Mouse (Mus musculus): ENCODE measurements around the gene Nob1. TPM values are rescaled to one million over a fixed set of nuclear protein-coding genes. Genes with fewer than 3 reads are reported as not detected.

Nob1 gene
- total RNA-seq, 2 experiments from 2014 or later: 22.6 to 23.1 TPM

DNA sequence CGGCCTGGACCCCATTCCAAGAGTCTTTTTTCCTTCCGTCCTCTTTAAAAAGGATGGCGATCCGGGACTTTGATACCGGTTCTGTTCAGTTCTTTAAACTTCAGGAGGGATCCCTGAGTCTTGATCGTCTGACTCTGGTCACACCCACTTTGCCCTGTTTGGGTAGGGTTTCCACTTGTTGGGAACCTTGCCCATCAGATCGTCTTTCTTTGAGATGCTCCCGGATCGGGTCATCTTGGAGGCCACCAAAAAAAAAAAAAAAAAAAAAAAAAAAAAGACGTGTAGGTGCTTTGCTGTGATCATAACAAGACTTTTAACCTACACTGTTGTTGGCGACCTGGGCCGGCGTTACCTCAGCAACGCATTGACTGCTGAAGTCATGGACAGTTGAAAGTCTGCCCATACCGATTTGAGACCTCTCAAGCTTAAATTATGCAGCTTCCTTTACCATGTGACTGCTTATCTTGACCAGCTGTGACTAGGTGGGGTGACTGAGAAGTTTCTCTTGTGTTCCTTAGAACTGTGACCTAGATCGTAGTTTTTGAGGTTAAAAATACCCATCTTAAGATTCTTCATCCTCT is 12.1 kb upstream of the Nob1 start:
- peak in 1 of 2 experiments; percentile 28 for DNase-seq

DNA sequence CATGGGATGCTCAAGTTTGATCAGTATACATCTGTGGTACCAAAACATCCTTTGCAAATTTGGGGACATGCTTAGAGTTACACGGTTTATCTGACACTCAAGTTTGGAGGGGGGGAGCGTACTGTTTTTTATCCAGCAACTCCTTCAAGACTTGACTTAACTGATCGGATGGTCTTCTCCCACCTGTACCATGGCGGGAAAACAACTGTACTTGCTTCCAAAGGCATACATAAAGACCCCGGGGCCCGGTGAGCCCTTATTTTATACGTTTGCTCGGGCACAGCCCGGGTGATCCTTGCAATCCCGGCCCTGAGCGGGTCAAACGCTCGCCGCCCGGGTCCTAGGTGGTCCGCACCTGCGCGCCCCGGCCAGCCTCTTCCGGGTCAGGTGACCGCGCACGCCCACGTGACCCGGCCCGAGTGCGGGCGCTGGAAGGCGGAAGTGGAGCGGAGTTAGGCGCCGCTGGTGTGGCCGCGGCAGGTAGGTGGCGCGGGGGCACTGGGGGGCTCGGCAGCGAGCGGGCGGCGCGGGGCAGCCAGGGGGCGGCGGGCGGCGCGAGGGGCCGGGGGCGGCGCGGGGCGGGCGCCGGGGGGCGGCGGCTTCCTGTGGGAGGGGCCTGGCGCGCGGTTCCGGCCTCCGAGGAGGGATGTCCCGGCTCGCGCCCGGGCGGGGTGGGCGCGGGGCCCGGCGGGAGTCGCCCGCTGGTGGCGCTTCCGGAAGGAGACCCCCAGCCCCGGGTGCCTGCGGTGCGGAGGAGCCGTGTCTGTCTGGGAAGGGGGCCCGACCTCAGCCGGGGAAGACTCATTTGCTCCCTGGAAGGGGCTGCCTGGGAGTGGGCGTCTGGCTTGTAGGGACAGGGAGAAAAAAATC is 11.3 kb upstream of the Nob1 start, which contains the start of gene Wwp2:
Gene Wwp2 (plus strand): TSS at position 404 of the 870 bp plus-strand sequence.
- peak; percentile 85 to 87 for DNase-seq

DNA sequence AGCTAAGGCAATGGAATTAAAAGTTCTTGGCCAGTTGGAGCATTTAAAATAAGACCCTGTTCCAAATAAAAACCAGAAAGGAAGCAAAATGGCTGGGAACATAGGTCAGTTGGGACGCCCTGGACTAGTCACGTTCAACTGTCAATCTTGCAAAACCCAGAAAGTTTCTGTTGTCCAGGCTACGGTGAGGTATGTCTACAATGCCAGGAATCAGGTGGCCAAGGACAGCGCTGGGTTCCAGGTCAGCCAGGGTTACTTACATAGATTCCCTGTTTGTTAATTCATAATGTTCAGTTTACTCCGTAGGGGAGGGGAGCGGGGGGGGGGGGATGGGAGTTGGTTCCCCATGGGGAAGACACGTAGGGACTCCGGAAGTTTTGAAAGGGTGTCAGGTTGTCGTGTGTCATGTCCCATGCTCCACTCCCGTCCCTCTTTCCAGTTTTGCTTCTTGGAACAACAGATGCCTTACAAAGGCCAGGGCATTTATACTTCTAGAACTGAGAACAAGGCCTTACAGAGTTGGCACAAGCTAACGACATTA is 10.6 kb upstream of the Nob1 start:
- DNase-seq: no peak

DNA sequence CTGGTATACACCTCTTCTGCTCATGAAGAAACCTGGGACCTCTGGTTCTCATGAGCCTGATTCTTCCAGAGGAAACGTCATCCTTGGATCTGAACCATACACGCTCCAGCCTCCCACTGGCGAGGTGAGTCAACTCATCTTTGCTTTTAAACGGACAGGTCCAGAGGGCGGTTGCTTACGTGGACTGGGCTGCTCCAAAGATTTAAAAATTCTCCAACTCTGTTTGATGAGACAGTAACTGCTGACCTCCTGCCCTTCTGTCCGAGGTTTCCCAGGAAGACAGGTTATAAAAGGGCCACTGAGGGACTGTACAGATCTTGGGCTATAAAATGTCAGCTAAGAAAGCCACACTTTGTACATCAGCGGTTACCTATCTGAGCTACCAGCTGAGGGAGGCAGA is 6.0 kb upstream of the Nob1 start:
- no peak for DNase-seq

DNA sequence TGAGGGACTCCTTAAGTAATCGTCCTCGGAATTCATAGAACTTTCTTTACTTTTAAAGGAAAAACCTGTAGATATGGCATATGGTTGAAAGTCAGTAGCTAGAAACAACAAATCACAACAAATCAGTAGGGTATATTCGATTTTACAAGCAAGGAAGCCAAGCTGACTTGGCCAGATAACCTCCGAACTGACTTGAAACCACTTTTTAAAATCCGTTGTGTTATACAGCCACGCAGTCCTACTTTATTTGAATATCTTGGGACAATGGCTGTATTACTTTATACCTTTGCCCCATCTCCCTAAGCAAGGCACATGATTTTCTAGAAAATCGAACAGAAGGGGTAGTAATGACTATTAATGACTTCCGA is 363 bp upstream of the Nob1 start:
- no peak for DNase-seq

DNA sequence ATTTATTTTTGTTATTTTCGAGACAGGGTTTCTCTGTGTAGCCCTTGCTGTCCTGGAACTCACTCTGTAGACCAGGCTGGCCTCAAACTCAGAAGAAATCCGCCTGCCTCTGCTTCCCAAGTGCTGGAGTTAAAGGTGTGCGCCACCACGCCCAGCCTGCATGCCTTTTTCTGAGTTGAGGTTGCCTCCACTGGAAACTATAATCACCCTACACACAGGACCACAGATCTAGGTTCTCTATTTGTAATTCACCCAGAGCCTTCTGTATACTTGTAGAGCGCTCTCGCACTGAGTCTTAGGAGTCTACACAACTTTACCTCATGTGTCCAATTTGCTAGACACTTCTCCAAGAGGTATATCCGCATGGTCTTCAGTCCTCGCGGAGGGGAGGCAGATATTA is 675 bp downstream of the Nob1 start:
- DNase-seq: no peak

DNA sequence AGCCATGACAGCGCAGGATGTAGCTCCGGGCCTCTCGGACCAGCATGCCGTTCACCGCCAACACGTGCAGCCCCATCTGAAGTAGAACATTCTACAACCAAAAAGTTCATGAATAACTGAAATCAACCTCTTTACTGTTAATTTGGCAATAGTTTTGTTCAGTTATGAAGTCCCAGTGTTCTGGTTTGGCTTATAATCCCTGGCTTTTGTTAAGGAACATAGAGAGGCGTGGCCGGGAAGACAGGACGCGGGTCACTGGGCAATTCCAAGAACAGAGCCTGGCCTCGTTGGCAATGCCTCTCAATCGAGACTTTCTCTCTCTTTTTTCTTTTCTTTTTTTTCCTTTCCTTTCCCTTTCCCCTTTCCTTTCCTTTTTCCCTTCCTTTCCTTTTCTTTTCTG is 7.8 kb downstream of the Nob1 start:
- DNase-seq: no peak

DNA sequence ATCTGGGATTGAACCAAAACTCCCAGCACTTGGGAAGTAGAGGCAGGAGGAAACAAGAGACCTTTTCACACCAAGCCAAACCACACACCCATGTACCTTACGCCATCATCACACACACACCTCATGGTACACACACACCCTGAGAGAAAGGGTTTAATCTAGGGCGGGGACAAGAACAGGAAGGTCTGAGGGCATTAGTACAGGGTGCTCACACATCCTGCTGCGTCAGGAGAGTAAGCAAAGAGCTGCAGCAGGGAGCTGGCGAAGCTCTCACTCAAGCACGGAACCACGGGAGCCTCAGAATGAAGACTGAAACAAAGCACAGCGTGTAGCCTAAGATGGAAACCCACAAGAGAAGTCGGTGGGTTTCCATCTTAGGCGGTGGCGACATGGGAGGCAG is 11.0 kb downstream of the Nob1 start:
- DNase-seq: no peak

DNA sequence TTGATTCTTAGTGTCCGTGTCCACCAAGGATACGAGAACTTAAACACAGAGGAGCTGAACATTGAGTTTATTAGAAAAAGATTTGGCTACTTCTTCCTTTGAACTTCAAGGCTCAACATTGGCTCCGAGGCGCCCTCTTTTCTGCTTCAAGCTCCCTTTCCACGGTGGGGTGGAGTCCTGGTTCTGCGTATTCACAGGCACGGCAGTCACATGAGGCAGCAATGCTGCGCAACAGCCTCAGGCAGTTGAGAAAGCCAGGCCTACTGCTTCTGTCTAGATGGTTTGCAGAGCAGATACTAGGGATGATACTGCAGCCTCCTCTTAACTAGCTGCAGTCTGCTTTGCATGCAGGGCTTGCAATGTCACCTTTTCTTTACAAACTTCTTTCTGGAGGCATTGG is 12.3 kb downstream of the Nob1 start:
- no peak for DNase-seq

DNA sequence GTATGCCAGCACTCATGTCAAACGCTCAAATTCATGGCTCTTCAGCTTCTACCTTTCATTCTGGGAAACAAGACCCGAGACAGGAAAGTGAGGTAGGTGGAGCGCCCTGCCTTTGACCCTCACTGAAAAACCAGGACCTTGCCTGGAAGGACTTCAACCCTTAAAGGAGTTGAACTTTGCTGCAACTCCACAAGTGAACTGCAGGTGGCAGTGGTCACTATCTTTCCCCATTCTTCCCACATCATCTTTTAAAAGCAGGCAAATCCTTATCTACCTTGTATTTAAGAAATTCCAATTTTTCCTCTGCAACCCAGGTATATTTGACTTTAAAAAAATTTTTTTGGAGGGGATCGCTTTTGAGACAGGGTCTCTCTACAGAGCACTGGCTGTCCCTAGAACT is 13.5 kb downstream of the Nob1 start:
- DNase-seq: no peak

DNA sequence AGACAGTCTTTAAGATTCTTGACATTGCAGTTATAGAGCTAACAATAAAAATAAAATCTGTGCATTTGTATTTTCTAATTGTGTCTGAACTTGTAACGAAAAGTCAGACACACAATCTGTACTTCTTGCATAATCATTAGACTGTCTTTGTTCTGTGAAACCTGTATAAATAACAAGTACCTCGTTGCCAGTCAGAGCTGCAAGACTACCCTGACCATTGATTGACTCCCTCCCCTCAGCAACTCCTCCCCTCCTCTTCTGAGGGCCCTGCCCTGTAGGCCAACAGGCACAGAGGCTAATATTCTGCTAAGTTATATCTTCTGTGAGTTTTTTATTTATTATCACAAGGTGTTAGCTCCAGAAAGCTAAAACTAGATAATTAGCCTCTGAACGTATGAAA is 18.9 kb downstream of the Nob1 start:
- DNase-seq: no peak

DNA sequence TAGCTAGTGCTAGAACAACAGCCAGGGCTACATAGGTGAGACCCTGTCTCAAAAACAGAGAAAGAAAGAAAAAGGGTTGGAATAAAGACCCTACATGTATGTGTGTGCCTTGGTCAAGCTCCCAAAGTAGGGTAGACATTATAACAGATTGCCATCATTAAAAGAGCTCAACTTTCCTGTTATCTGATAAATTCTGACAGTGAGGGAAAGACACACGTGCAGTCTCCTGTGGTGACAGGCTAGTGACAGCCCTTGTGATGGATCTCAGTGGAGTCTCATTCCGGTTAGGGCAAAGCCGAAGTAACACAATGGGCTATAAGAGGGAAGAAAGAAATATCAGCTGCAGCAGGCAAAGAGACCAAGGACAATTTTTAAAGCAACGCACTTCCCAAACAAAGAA is 20.8 kb downstream of the Nob1 start:
- no peak for DNase-seq

DNA sequence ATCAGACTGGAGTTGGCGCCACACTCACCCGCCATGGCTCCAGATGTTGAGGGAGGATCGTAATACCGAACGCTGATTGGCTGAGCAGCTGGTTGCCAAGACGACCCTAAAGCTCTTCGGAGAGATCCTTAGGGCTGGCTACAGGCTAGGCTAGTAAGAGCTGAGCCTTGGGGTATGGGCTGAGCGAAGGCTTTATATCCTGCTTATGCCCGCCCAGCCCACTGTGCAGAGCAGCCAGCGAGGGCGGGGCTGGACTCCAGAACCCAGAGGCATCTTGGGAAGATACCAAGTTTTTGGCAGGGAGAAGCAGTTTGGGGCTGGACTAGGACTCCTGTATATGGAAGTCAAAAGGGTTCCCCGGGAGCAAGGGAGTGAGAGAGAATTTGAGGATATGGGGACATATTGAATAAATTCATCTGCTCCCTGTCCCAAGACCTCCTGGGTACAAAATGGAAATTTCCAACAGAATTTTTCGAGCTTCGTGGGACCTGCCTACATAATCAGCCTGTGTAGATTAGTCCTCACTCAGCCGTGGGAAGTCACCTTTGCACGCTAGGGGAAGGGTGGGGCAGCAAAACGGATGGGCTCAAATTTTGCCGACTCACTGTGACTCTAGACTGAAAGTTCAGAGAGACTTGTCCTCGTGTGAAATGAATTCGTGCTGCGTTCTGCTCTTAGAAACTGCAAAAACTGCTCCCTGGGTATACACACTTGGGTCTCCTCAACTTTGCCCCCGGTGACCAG is 21.6 kb downstream of the Nob1 start, which contains the start of gene Nqo1:
Gene Nqo1 (minus strand): TSS at position 169 of the 744 bp plus-strand sequence.
- DNase-seq: peak; percentile 86 to 92

DNA sequence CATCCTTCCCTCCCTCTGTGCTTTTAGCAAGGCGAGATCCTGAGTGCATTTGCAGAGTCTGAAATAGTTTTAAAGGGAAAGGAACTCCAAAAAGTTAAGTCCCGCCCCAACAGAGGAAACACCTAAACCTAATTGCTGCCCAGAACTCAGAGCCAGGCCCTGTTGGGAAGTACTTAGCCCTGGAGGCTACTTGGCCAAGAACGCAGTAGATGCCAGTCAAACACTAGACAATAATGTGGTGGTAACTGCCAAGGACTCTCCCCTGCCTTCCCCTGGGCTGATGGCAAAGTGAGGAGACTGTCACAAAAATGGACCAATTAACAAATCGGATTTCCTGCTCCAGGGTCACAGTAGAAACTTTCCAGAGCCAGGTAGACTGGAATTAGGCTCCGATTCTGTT is 23.0 kb downstream of the Nob1 start:
- DNase-seq: no peak

DNA sequence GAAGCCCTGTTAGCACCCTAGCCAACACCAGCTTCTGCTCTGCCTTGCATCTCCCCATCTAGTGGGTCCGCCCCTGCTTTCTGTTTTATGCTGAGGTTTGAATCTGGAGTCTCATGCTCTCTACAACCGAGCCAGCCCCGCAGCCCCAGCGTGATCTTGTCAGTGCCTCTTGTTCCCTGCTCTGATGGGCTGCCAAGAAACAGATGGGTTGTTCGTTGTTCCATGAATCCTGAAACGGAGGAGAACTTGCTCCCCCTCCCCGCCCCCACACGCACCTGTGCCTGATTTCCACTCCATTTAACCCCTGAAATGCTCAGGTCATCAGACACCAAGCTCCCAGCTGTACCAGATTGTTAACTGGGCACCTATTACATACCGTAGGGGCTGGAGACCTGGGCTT is 25.4 kb downstream of the Nob1 start:
- no peak for DNase-seq

DNA sequence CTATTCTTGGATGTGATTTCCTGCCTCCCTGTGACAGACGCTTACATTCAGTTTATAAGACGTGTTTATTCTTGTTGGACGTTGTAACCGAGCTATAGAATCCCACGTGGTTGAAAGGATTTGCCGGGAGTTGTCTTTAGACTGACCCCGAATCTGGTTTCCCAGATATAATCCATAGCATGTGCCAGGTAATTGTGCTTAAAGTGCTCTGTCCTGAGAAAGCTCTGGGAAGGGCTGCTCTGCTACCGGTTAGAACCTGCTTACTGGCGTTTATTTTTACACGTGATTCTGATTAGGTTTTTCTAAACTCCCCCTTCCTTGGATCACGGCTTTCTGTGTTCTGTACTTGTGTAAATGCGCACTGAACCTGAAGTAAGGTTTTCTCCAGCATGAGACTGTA is 27.2 kb downstream of the Nob1 start:
- no peak for DNase-seq

DNA sequence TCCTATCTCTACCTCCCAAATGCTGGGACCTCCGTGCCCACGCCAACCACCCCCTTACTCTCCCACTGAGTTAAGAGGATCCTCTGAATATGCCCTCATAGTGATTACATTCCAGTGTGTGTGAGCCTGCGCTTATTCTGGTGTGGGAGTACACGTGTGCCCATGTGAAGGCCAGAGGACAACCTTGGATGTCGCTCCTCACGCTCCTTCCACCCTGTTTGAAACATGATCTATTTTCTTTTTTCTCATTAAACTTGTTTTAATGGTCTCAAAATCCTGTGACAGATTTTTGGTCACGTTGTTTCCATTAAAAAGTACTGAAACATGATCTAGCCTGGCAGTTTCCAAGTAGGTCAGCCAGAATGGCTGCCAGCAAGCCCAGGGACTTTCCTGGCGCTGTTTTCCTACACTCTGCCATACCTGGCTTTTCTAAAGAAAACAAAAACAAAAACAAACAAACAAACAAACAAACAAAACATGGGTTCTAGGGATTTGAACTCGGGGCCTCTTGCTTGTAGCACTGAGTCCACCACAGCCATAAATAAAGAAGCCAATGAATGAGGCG is 28.7 kb downstream of the Nob1 start:
- DNase-seq: peak; percentile 17 to 24

DNA sequence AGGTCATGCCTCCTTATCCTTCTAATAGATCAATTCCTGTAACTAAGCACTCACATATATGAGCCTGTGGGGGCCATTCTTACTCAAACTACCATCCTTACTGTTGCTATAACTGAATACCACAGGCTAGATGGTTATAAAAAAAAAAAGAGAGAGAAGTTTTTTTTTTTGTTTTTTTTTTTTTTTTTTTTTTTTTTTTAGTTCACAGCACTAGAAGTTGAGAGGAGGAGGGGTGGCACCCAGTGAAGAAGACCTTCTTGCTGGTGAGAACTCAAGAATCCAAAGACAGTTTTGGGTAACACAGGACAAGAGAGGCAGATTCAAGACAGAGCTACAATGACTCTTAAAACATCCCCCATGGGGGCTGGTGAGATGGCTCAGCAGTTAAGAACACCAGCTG is 29.5 kb downstream of the Nob1 start:
- no peak for DNase-seq

DNA sequence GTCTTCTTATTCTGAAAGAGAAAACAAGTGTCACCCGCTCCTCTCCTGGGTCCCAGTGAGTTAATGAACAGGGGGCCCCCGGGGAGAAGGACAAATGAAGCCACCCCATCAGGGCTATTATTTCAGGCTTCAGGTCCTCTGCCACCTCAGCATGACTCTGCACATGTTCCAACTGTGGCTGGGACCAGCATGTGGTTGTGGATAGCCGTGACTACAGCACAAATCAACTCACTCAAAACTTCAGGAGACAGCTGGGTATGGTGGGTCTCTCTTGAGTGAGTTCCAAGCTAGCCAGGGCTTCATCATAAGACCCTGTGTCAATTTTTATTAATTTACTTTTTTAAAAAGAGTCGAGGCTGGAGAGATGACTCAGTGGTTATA is 33.7 kb downstream of the Nob1 start:
- no peak for DNase-seq

DNA sequence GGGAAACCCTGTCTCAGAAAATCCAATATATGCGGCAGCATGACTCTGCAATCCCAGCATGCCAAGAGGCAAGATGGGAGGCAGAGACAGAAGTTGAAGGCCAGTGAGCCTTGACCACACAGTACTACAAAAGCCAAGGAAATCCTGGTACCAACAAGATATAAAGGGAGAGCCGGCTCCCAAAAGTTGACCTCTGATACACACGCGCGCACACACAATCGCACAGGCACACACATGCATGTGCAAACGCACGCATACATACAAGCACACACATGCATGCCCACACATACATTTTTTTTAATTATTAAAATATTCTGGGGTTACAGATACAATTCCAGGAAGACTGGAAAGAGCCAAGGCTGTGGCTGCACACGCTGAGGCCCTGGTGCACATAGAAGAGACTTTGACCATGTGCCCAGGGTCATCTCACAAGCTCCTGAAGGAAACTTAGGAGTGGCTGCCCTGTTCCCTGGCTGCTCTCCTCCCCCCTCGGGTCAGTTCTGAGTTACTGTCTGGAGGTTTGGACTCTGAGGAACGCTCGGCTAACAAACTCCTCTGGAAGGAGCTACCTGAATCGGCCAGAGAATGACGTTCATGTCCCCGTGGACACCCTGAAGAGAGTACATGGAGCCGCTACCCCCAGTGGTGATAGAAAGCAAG is 34.2 kb downstream of the Nob1 start:
- DNase-seq: no peak

DNA sequence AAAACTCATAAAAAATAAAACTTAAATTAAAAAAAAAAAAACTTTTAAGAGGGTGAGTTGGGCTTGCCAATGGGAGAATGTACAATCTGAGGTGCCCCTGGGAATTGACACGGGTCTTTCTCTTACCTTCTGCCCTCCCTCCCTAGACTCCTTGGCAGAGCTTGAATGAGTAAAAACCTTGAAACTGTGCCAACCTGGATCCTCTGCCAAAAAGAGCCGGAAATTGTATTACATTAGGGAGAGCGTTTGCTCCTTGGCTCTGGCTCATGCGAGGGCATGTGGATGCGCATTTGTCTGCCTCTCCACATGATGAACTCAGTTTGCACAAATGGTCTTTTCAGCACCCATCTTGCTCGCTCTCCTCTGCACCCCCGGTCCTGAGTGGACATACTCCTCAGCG is 35.3 kb downstream of the Nob1 start:
- DNase-seq: peak; percentile 62 to 68

DNA sequence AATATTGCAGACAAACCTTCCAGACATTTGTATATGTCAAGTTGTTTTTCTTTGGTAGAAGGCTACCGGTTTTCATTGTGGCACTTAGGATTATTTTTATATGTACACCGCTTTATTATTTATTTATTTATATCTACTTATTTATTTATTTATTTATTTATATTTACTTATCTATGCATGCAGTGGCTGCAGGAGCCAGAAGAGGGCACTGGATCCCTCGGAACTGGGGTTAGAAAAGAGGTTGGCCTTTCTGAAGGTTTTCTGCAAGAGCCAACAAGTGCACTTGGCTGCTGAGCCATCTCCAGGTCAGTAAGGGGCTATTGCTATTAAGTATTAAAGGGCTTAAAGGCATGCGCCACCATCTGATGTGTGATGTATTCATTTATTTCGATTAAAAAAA is 37.0 kb downstream of the Nob1 start:
- peak; percentile 25 to 49 for DNase-seq

Data from heart, adult 18-20 months (tissue).